Mouse (Mus musculus) urinary bladder, postnatal 10 days (tissue): Measurements from ENCODE around the gene Gm49450.
"Not testable (repeated sequence)": the region's sequence is repeated elsewhere in the genome, so short reads cannot be mapped to it uniquely, and the experiment has no call there.

Source experiments
- DNase-seq: peaks from one replicate; pipeline ENCODE4 v3.0.0; 2022; ENCODE audit warnings: low spot score

Gm49450 gene

DNA sequence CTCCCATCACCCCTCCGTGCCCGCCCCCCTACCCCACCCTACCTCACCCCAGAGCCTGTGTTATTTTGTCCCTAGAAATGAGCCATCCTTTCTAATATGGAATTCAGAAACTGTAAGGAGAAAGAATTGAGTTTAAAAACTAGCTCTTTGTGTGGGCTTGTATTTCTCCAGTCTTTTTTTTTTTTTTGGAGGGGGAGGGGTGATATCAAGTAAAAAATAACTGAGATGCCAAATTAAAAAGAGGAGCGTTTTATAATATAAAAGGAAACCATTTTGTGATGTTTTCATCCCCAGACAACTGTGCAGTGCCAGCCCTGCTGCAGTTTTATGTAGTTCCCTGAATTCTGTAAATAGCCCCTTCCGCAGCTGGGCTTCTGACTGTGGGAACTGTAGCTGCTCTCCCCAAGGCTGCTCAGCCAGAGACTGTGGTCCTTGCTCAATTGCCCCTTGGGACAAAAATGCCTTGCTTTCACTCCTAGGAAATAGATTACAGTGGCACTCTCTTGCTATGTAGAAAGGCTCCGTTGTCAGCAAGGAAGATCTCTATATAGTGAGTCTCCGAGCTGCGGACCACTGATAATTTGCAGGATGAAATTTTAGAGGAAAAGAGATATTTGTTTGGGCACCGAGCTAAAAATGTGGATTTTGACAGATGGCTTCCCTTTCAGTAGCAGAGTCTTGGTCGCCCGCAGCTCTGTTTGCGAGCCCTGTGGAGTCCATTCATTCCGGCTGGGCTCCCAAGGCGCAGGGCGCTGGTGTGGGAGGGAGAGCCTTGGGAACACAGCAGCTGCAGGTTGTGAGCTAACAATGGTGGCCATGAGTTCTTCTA lies 1.3 kb upstream of the Gm49450 start:
- no peak for DNase-seq

DNA sequence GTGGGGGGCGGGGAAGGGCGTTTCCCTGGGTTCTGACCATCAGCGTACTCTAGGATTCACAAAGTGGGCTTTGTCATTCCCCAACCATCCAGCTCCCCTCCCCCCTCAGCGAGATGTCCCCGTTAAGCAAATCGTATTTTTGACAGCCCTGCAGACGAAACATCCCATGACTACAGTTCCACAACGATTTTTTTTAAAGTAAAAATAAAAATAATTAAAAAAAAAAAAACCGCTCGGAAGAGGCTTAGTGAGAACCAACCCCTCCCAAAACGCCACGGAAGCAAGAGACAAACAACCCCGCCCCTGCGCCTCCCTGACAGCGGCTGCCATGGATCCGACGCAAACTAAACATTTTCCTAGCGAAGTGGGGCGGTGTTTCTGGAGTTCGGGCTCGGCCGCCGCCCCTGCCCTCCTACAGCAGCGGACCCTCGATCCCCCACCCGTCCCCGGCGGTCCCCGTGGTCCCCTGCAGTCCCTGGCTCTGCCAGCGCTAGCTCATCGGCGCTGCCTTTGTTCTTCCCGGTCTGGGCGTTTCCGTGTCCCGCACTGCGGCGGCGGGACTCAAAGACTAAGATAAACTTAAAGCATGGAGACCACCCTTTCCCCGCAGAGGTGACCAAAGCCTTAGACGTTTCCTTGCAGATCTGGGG lies 475 bp downstream of the Gm49450 start:
- DNase-seq: peak; percentile 25

DNA sequence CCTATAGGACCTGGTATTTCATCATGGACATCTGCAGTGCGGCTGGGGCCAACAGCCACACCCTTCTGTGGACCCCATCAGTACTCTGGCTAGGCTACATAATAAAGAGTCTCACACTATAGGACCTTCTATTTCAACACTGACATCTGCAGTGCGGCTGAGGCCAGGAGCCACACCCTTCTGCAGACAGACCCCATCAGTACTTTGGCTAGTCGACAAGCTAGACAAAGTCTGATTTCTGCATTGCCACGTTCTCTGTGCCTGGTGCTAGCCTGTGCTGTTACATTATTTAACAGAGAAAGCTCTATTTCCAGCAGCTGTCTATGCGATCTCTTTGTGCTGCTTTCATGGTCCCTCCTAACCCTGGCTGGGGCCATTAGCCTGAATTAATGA lies 1.3 kb downstream of the Gm49450 start:
- no peak for DNase-seq

GRCm38 (mm10) chr15:98951122-98952062 lies 2.0 kb downstream of the Gm49450 start:
- DNase-seq: not testable (repeated sequence)

DNA sequence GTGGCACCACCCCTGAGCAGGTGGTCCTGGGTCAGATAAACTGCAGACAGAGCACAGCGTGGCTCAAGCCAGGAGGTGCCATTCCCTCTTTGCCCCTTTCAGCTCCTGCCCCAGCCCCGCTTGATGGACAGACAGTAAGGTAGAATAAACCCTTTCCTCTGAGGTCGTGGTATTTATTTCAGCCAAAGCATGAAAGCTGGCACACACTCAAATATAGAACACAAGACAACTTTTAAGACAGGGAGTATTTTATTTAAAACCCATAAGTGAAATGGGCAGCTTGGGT lies 3.8 kb downstream of the Gm49450 start:
- no peak for DNase-seq

- DNase-seq: no peak
Measured at GRCm38 (mm10) chr15:98948857-98949606, 4.3 kb downstream of the Gm49450 start.

- no peak for DNase-seq
Measured at GRCm38 (mm10) chr15:98948382-98948781, 5.0 kb downstream of the Gm49450 start.

DNA sequence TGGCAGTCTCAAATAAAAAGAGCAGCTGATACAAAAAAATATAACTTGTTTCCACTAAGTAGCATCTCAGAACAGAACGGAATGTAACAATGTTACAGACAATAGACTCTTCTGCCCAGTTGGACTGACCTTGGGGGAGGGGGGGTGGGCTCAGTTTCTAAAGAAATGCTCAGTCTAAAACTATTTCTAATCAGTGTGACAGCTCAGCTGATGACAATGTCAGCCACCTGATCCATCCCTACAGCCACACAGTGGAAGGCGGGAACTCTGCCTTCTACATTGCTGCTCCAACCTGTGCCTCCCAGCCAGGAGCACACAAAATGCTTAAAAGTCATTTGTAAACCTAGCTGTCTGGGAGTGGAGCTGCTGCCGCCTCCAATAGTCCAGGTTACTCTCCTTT lies 5.5 kb downstream of the Gm49450 start:
- no peak for DNase-seq

- no peak for DNase-seq
Measured at GRCm38 (mm10) chr15:98943133-98943532, 10.2 kb downstream of the Gm49450 start.

- DNase-seq: no peak
Measured at GRCm38 (mm10) chr15:98942081-98942480, 11.3 kb downstream of the Gm49450 start.

DNA sequence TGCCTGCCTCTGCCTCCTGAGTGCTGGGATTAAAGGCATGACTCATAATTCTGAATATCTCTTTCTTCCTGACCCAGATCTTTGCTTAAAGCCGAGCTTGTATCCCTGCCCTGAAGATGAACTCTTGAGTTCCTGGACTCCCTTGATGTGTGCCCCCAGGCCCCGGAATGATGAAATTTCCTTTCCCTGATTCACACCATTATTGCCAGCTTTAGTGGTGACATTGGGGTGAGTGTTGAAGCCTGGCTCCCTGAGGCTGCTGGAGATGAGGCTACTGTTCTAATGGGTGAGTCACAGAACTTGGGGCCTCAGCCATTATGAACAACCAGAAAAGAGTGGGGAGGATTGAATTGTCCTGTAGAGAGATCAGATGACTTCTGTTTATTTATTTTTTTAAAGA lies 11.8 kb downstream of the Gm49450 start:
- no peak for DNase-seq

- no peak for DNase-seq
Measured at GRCm38 (mm10) chr15:98940816-98941215, 12.5 kb downstream of the Gm49450 start.

DNA sequence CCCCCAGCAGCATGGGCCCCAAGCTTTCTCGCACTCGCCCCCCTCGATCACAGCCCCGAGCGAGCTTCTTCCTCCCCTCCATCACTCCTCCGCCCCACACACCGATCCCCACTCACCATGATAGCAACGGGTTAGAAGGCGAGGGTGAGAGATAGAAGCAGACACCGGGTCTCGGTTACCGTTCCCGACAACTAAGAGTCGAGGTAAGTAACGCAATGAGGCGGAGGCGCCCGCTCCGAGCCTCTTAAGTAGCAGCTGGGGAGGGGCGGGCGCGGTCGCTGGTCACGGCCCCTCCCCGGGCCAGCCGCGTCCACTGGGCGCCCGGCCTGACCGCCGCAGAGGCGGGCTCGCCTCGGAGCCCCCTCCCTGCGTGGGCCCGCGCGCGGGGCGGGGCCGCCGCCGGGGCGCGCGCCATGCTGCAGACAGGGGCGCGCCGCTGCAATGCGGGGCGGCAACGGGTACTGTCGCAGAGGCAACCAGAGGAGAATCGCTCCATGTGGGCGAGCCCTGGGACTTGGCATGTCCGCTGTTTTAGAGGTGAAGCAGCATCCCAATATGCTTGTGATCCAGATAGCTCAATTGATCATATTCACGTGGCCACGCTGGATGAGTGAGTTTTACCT lies 19.0 kb downstream of the Gm49450 start, which contains the start of gene Tuba1b:
Tuba1b (minus strand) TSS at position 349 of the 623 bp plus-strand sequence.
- peak; percentile 64 for DNase-seq

GRCm38 (mm10) chr15:98933833-98934216 lies 19.5 kb downstream of the Gm49450 start:
- peak; percentile 80 for DNase-seq

GRCm38 (mm10) chr15:98933004-98933671 lies 20.2 kb downstream of the Gm49450 start:
- not testable (repeated sequence) for DNase-seq

GRCm38 (mm10) chr15:98930998-98931397 lies 22.4 kb downstream of the Gm49450 start:
- DNase-seq: no peak

DNA sequence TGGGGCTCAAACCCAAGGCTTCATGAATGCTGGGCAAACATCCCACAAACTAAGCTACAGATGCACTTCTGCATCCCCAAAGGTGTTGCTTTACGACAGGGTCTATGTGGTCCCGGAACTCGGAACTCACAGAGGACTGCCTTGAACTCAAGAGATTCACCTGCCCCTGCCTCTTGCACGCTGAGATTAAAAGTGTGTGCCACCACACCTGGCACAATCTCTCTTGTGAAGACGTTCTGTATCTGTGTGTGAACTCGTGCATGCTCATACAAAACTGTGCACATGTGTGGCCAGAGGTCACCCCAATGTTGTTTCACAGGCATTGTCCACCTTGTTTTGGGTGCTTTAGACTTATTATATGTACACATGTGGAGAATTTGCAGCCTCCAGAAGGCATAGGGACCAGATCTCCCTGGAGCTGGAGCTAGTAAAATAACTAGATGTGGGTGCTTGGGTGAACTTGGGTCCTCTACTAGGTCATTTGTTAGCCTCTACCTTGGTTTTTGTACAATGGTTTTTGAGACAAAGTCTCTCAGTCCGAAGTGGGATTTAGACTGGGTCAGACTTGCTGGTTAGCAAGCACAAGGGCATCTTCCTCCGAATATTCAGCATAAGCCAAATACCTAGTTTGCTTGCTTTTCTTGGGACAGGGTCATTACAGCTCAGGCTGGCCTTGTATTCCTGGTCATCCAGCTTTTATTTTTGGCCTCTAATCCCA lies 23.2 kb downstream of the Gm49450 start:
- DNase-seq: no peak

GRCm38 (mm10) chr15:98928598-98929240 lies 24.6 kb downstream of the Gm49450 start:
- DNase-seq: no peak

DNA sequence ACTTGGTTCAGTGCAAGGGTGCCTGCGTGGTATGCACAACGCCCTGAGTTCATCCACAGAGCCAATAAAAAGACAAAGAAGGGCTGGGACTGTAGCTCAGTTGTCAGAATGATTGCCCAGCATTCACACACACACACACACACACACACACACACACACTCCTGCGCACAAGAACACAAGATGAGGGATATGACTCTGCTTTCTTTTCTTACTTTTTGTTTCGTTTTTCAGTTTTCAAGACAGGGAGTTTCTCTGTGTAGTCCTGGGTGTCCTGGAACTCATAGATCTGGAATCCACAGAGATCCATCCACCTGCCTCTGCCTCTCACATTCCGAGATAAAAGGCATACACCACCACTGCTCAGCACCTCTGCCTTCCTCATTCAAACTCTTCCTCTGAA lies 25.8 kb downstream of the Gm49450 start:
- DNase-seq: no peak

DNA sequence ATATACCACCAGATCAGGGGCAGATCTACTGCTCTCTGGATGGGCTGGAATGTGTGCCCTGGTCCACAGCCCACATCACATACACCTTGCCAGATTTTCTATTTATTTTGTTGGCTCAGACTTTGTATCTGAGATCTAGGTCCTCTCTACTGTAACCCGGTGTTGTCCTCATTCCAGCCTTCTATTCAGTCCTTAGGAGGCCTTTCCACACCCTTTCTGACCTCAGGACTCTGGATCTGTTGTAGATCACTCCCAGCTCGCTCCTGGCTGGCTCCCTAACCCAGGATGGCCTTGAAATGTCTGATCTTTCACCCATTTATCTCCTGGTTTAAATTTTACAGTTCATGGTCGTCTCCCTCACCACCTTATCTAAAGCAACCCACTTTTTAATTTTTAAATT lies 28.7 kb downstream of the Gm49450 start:
- DNase-seq: no peak
